In the genomic region with DNA sequence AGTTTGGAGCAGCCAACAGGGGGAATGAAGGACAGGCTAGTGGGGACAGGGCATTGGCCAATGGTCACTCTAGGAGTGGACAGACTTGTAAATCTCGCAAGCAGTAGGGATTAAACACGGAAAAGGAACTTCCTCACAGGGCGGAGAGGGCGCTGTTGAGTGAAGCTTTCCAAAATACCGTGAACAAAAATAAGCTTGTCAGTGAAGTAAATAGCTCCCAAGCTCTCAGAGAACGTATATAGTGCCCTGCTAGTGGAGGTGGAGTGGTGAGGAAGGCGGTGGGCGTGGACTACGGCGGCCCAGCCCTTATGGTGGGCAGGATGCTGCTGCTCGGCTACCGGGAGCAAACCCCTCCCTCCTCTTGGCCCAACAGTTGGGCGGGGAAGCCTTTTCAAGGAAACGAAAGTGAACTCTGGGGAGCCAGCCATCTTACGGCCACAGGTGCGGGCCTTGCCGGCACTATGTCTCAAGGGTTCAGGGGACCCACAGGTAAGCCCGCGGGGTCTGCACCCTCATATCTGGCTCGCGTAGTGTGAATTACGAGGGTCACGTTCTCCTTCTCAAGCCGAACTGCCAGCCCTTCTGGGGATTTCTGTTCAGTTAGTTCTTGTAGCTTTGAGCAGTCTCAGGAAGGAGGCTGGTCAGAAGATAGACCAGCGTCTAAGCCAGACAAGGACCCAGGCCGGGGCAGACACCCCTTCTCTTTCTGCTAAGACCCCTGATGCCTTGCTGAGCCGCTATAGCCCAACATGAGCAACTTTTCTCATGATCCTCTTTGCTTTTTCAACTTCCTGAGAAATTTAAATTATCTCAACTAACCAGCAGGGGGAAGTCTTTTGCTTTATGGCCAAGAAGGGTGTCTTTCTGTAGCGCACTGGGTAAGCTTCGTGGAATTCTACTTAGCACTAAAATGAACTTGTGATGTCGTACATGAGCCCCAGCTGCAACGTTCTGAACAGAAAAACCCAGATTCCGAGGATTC, we compare ENCODE assay signal across 8 mouse cellular contexts. TPM values are rescaled to one million over a fixed set of nuclear protein-coding genes. Genes with fewer than 3 reads are reported as not detected.
DNase-seq lines count a peak whose midpoint lies in the region; ATAC-seq lines count a peak whose summit lies in the region.

No protein-coding gene starts in this region.

- H3K9me3 ChIP-seq in hindbrain, embryonic 14.5 days (ENCODE audit: control insufficient read depth, low read length), result no peaks in the 10 kb centered on the region

- peak overlapping the region; percentile 48 for H3K9ac ChIP-seq in hindbrain, embryonic 14.5 days

- H3K4me2 ChIP-seq in hindbrain, embryonic 14.5 days (replicated peaks), result peak overlapping the region; percentile 55

- H3K4me1 ChIP-seq in hindbrain, embryonic 14.5 days (replicated peaks; ENCODE audit: control insufficient read depth, insufficient read depth, low read length), result peaks cover 18% of the 10 kb centered on the region; the same call in 1 of the 2 replicates

- H3K27ac ChIP-seq in hindbrain, embryonic 14.5 days, result peak overlapping the region; percentile 27

- peak; percentile 61; the same call in 1 of the 2 replicates for ATAC-seq in hindbrain, embryonic 14.5 days (ENCODE audit: low FRiP score)

- peak overlapping the region; percentile 38 for H3K4me3 ChIP-seq in hindbrain, embryonic 14.5 days (replicated peaks; ENCODE audit: low read length)

- H3K36me3 ChIP-seq in hindbrain, embryonic 14.5 days (replicated peaks; ENCODE audit: control insufficient read depth, insufficient read depth), result peaks cover 1% of the 10 kb centered on the region; the same call in 1 of the 2 replicates

- intact Hi-C loops in left cerebral cortex, postnatal 36 days (cut with DNase I), result loop anchor here (5.0 kb wide), 1 partner anchor 42 kb away; a partner anchor contains a TSS

- H3K27me3 ChIP-seq in hindbrain, embryonic 14.5 days (ENCODE audit: control insufficient read depth, insufficient read depth, low read length), result no peaks in the 10 kb centered on the region

- 4% methylated on average over 32 of the region's 32 CpGs for WGBS in hindbrain, embryonic 14.5 days

- DNase-seq in adipocyte (ENCODE audit: low spot score), result peak; percentile 88
- peak; percentile 46 to 61 for DNase-seq in cerebellum, postnatal 25 days
- DNase-seq in gastrocnemius, adult 18-20 months (ENCODE audit: low spot score), result peak; percentile 83
- peak; percentile 53 for DNase-seq in hindbrain, embryonic 14.5 days (ENCODE audit: low spot score)
- peak; percentile 52 to 55 for DNase-seq in left cerebral cortex, postnatal 36 days (ENCODE audit: low spot score in 2 of 2)
- DNase-seq in mesoderm, embryonic 11.5 days (ENCODE audit: low read depth, low spot score), result peak; percentile 69
- DNase-seq in right cerebral cortex, postnatal 36 days (ENCODE audit: low spot score in 2 of 2), result peak; percentile 49 to 62
- DNase-seq in yolk sac, embryonic 10.5 days (ENCODE audit: low spot score), result peak; percentile 90

RNA-seq across cellular contexts. Expression of a gene that starts 15.8 kb away (rescaled TPM):
- total RNA-seq in gastrocnemius, adult 18-20 months (2021), result 1 to 10 TPM; 1.9 to 2.3 TPM
- polyA plus RNA-seq in hindbrain, embryonic 14.5 days (2014; fragmentation: Nextera tagmentation; extraction: Ambion mirVana), result 31.6 and 35.8 TPM in 2 replicates
- 100 to 1,000 TPM; 123 to 156 TPM for total RNA-seq in left cerebral cortex, postnatal 36 days (2021)

RNA-seq across cellular contexts. Expression of a gene that starts 33.8 kb away (rescaled TPM):
- under 1 TPM; 0.09 to 0.16 TPM for total RNA-seq in gastrocnemius, adult 18-20 months (2021)
- 26.0 and 29.1 TPM in 2 replicates for polyA plus RNA-seq in hindbrain, embryonic 14.5 days (2014; fragmentation: Nextera tagmentation; extraction: Ambion mirVana)
- total RNA-seq in left cerebral cortex, postnatal 36 days (2021), result 10 to 100 TPM; 27.5 to 29.1 TPM

RNA-seq across cellular contexts. Expression of a gene that starts 42.8 kb away (rescaled TPM):
- 10 to 100 TPM; 13.1 to 14.0 TPM for total RNA-seq in gastrocnemius, adult 18-20 months (2021)
- polyA plus RNA-seq in hindbrain, embryonic 14.5 days (2014; fragmentation: Nextera tagmentation; extraction: Ambion mirVana), result 21.8 and 24.5 TPM in 2 replicates
- total RNA-seq in left cerebral cortex, postnatal 36 days (2021), result 10 to 100 TPM; 83.9 to 91.6 TPM

Comparison
In these comparisons a context has a peak if more than half of its experiments do, and no peak if none do; other contexts are left out.
1. Peak in every context shown above with its lines: DNase-seq, ATAC-seq, H3K4me3 ChIP-seq and H3K27ac ChIP-seq.
2. RNA of a gene that starts 15.8 kb away (total RNA-seq): 123 to 156 TPM in left cerebral cortex, postnatal 36 days; 1.9 to 2.3 TPM in gastrocnemius, adult 18-20 months; every median in the first group is over 10 times any median in the second.
3. RNA of a gene that starts 33.8 kb away (total RNA-seq): 27.5 to 29.1 TPM in left cerebral cortex, postnatal 36 days; 0.09 to 0.16 TPM in gastrocnemius, adult 18-20 months; every median in the first group is over 10 times any median in the second.
4. RNA of a gene that starts 42.8 kb away (total RNA-seq): 83.9 to 91.6 TPM in left cerebral cortex, postnatal 36 days; 13.1 to 14.0 TPM in gastrocnemius, adult 18-20 months; every median in the first group is over 4 times any median in the second.